Mouse (Mus musculus): Measurements from ENCODE around the gene Rnf216.
"Not testable (repeated sequence)": the region's sequence is repeated elsewhere in the genome, so short reads cannot be mapped to it uniquely, and the experiment has no call there.

Rnf216 gene

DNA sequence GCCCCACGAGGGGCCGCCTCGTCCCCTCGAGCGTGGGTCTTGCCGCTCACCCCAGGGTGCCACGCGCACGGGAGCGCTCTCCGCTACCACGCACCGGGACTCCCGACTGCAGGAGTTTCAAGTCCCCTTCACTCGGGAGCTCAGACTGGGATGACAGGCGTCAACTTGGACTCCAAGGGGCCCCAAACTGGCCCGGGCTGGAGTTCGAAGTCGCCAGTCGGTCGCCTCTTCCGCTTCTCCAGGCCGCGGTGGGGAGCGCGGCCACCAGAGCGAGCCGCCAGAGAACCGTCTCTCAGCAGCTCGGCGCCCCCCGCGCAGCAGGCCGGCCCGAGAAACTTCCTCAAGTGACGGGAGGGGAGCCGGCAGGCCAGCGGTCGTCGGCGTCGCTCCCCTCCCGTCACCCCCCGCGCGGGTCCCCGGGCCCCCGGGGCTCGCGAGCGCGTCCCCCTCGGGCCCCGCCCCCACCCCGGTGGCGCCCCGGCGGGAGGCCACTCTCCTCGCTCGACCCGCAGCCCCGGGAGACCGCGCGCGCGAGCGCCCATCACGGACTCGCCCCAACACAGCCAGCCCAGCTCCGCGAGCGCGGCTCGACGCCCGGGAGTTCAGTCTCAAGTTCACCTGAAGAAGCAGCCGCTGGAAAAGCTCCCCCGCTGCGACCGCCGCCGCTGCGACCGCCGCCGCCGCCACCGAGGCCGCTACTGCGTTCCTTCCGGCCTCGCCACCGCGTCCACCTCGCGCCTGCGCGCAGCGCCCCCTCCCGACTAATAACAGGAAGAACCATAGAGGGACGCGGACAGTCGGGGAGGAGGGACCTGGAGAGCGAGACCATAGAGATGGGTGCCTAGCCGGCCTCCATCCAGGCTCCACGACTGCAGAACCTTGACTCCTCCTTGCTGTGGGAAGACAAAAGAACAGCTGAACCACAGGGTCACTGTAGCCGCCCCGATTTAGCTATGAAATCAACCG lies at the start of gene Rnf216:
Gene Rnf216, minus strand, starts transcription at position 714 of the 966 bp plus-strand sequence.
- in situ Hi-C loops (cut with MboI; ENCODE audit: unreplicated experiment in 2 of 2) = loop anchor here (10.0 to 25.0 kb wide), 2 partner anchors 1650 to 1652 kb away; partner anchors contain the start of genes Tmem130 (in 2 of the 2) and Trrap (in 2 of the 2)

DNA sequence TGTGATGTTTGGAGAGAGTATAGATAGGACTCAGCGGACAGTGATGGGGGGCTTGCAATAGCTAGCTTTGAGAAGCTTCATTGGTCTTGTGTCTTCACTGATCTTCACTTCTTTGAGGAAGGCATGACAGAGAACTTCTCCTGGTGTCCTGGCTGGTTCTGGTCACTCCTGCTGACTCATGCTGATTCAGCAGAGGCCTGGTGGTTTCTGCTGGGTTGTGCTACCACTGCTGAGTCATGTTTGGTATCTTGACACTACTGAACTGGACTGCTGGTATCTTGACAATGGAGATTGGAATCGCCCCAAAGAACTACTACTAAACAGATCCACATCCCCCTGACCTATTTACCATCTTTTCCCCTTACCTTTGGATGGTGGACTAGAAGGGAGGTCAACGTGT lies 42.7 kb upstream of the Rnf216 start:
- in situ Hi-C loops (cut with MboI; ENCODE audit: unreplicated experiment in 2 of 2) = no loop called here

DNA sequence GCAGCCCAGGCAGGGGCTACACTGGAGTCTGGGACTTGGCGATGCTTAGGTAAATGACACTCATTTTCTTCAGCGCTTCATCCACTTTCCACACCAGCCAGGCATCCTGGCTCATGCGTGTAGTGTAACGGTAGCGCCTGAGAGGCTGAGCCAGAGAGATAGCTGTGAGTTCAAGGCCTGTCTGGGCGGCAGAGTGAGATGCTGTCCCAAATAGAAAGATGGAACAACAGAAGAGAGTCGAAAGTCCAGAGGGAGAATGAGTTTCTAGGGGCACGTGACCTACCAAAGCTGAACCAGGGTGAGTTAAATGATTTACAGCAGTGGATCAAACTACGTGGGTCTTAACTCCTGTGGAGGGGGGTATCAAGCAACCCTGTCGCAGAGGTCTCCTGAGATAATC lies 41.0 kb upstream of the Rnf216 start:
- in situ Hi-C loops (cut with MboI; ENCODE audit: unreplicated experiment in 2 of 2) = no loop called here

DNA sequence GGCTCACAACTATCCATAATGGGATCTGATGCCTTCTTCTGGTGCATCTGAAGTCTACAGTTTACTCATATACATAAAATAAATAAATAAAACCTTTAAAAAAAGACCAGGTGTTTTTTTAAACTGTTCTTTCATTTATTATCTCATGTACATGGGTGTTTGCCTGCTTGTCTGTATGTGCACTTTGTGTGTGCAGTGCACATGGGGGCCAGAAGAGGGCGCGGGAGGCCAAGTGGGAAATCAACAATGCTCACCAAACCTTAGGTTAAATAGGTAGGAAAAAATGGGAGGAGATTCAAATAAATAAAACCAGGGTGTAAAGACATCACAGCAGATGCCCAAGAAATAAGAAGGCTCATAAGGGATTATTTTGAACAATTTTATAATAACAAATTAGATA lies 37.2 kb upstream of the Rnf216 start:
- in situ Hi-C loops (cut with MboI; ENCODE audit: unreplicated experiment in 2 of 2) = no loop called here

DNA sequence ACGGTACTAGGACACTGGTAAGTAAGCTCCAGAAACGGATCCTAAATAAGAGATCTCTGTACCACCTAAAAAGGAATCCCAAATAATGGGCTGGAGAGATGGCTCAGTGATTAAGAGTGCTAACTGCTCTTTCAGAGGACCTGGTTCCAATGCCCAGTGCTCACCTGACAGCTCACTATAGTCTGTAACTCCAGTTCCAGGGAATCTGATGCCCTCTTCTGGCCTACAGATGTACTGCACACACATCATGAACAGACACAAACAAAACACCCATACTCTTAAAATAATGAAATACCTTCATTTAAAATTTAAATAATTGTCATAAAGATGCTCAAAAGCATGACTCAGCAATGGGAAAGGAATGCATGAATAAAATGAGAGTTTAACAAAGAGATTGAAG lies 36.7 kb upstream of the Rnf216 start:
- in situ Hi-C loops (cut with MboI; ENCODE audit: unreplicated experiment in 2 of 2) = no loop called here

DNA sequence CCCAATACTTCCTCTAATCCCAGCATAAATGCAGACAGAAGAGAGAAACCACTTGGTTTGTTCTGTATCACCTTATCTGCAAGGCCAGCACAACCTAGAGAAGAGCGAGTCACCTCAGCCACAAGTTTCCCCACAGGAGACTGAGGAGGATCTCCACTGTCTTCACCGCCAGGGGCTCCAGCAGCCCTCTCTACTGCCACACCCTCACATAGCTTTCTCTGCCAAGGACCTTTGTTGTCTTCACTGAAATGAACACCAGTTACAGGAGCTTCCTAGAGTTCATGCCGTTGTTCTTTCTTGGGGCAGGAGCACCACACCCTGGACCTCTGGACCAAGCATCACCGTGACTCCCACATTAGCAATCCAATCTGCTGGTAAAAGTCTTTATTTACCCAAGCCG lies 35.9 kb upstream of the Rnf216 start:
- in situ Hi-C loops (cut with MboI; ENCODE audit: unreplicated experiment in 2 of 2) = no loop called here

DNA sequence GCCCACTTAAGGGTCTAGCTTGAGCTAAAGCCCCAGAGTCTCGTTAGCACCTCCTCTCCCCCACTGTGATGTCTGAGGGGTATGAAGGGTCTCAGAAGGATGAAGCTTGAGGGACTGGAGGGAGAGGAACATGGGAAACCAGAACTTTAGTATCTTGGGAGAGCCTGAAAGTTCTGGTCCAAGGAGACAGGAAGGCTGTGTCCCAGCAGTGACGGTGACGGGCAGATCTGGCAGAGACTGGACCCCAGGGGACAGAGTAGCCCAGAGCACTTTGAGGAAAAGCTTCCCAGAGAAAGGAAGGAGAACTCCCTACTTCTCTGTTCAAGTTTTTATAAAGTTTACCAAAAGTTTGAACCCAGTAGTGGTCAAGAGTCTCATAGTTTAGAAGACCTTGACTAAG lies 34.7 kb upstream of the Rnf216 start, which contains the start of gene Olfr718-ps1:
Gene Olfr718-ps1, minus strand, starts transcription at position 101 of the 400 bp plus-strand sequence.
- in situ Hi-C loops (cut with MboI; ENCODE audit: unreplicated experiment in 2 of 2) = no loop called here

DNA sequence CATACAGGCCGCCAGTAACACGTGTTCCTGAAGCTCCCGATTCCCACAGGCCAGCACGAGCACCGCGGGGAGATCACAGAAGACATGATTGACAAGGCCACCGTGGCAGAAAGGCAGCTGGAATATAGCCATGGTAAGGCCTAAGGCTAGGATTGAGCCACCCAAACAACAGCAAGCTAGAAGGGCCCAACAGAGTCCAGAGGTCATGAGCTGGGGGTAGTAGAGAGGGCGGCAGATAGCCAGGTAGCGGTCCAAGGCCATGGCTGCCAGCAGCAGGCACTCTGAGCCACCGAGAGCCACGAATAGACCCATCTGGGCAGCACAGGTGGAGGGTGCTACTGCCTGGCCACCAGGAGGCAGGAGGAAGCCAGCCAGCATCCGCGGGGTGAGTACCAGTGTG lies 24.8 kb upstream of the Rnf216 start:
- in situ Hi-C loops (cut with MboI; ENCODE audit: unreplicated experiment in 2 of 2) = no loop called here

DNA sequence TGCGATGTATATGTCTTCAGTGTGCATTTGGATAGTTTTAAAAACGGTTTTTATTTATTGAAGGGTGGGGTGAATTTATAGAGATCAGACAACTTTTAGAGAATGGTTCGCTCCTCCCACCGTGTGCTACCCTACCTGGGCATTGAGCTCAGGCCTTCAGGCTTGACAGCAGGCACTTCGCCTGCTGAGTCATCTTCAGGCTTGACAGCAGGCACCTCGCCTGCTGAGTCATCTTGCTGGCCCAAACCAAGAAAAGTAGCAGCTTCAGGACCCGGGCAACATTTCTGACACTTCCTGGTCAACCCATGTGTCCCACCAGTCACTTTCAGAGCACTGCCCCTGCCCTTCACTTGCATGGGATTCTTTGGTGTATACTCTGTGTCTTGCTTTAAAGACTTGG lies 22.2 kb upstream of the Rnf216 start:
- in situ Hi-C loops (cut with MboI; ENCODE audit: unreplicated experiment in 2 of 2) = no loop called here

DNA sequence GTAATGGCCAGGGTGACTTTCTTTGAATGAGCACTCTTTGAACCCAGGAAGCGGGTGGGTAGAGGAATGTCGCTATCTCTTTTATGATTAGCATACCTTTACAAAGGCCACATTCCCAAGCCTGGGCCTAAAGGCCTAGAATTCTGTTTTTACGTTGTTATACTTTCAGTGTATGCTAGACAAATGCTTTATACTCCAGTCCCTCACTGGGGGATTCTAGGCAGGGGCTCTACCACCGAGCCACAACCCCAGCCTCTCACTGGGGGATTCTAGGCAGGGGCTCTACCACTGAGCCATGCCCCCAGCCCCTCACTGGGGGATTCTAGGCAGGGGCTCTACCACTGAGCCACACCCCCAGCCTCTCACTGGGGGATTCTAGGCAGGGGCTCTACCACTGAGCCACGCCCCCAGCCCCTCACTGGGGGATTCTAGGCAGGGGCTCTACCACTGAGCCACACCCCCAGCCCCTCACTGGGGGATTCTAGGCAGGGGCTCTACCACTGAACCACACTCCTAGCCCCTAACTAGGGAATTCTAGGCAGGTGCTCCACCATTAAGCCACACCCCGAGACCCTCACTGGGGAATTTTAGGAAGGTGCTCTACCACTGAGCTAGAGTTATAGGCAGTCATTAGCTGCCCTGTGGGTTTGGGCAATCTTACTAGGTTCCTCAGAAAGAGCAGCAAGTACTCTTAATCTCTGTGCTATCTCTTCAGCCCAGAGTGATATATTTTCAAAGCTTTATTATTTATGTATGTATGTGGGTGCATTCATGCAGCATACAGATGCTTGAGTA lies 21.6 kb upstream of the Rnf216 start:
- in situ Hi-C loops (cut with MboI; ENCODE audit: unreplicated experiment in 2 of 2) = not testable (repeated sequence)

DNA sequence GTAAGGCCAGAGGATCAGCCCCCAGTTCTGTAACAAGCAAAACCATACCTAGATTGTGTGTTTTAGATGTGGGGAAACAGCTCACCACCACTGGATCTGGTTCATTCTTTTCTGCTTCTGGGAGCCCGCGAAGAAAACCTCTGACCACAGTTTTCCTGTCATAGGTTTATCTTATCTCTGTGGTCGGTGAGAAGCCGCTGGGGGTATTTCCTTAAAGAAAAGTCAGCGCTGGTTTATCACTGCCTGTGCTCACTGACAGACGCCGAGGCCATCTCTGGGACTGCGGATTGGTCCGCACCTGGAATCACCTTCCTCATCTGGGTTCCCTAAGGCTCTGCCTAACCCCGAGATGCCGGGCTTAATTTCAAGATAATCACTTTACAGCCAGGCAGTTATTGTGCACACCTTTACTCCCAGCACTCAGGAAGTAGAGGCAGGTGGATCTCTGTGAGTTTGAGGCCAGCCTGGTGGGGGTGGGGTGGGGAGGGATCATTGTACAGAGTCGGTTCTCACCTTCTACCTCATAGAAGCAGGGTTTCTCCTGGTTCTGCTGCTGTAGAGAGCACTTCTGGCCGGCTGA lies 20.2 kb upstream of the Rnf216 start:
- in situ Hi-C loops (cut with MboI; ENCODE audit: unreplicated experiment in 2 of 2) = no loop called here

DNA sequence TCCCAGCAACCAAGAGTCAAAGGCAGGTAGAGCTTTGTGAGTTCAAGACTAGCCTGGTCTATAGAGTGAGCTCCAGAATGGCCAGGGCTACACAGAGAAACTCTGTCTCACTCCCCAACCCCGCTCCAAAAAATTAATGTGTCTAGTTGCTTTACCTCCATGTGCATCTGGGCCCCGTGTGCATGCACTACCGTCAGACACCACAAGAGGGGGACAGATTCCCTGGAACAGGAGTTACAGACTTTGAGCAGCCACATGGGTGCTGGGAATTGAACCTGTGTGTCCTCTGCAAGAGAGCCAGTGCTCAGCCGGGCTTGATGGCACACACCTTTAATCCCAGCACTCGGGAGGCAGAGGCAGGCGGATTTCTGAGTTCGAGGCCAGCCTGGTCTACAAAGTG lies 17.5 kb upstream of the Rnf216 start:
- in situ Hi-C loops (cut with MboI; ENCODE audit: unreplicated experiment in 2 of 2) = no loop called here

DNA sequence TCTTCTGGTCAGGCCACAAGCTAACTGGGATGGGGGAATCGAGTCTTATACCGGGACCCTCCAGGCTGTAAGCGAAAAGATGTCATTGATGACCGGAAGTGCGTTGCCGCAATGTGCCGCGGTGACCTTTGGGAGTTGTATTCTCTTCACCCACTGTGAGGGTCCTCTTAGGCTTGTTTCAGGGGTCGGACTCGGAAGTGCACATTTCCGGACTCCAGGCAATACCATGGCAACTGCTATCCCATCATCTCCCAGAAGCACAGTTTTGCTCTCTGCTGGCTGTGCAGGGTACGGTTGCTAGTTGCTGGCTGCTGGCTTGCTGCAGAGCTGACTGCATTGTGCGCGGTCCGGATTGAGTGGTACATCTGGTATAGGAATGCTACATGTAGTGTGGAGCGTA lies 16.3 kb upstream of the Rnf216 start:
- in situ Hi-C loops (cut with MboI; ENCODE audit: unreplicated experiment in 2 of 2) = no loop called here

DNA sequence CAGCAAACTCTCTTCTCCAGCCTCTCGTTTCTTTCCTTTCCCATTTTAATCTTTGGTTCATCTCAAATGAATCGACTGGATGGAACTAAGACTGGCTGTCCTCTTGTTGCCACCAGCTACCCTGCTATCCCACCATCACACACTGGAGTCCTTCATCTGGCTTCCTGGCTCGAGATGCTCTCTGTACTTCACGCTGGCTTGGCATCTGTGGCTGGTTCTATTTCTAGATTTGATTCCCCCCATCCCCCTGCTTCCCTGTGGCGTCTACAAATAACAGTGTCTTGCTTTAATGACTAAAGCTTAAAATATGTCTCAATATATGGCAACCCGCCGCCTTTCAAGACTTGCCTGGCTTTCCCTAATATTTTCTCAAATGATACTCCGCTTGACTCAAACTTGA lies 15.0 kb upstream of the Rnf216 start:
- in situ Hi-C loops (cut with MboI; ENCODE audit: unreplicated experiment in 2 of 2) = no loop called here

DNA sequence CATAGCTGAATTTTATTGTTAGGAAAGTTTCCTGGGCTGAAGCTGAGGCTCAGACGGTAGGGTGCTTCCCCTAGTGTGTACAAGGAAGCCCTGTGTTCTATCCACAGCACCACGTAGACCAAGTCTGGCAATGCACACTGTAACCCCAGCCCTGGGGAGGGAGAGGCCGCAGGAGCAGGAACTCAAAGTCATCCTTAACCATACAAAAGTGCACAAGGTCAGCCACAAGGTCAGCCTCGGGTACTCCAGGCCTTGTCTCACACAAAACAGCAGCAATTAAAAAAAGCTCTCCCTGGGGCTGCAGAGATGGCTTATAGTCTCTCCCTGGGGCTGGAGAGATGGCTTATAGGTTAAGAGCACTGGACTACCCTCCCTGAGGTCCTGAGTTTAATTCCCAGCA lies 14.1 kb upstream of the Rnf216 start:
- in situ Hi-C loops (cut with MboI; ENCODE audit: unreplicated experiment in 2 of 2) = no loop called here

DNA sequence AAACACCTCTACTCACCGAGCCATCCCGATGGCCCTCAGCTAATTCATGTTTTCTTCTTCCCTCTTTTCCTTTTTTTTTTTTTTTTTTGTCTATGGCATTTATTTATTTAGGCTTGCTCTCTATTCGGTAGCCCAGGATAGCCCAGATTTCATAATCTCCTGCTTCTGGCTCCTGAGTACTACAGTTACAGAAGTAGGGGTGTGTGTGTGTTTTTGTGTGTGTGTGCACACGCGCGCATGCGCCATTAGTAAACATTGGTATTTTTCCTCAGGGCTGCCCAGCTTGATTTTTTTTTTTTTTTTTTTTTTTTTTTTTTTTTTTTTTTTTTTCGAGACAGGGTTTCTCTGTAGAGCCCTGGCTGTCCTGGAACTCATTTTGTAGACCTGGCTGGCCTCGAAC lies 13.3 kb upstream of the Rnf216 start:
- in situ Hi-C loops (cut with MboI; ENCODE audit: unreplicated experiment in 2 of 2) = no loop called here

DNA sequence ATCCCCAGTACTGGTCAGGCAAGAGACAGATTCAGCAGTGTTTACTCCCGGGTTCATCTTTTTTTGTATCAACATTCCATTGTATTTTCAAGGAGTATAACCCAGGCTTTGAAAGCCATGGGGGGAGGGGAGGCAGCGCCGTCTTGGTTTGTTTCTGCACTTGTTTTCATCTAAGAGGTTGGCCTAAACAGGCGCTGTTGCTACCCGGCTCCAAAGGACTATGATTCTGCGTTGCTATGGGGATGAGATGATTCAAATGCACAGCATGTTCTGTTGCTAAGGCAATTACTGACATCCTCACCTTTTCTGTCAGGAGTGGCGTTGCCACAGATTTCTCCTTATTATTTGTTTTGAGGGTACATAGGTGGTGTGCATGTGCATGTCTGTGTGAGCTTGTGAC lies 12.8 kb upstream of the Rnf216 start:
- in situ Hi-C loops (cut with MboI; ENCODE audit: unreplicated experiment in 2 of 2) = no loop called here

DNA sequence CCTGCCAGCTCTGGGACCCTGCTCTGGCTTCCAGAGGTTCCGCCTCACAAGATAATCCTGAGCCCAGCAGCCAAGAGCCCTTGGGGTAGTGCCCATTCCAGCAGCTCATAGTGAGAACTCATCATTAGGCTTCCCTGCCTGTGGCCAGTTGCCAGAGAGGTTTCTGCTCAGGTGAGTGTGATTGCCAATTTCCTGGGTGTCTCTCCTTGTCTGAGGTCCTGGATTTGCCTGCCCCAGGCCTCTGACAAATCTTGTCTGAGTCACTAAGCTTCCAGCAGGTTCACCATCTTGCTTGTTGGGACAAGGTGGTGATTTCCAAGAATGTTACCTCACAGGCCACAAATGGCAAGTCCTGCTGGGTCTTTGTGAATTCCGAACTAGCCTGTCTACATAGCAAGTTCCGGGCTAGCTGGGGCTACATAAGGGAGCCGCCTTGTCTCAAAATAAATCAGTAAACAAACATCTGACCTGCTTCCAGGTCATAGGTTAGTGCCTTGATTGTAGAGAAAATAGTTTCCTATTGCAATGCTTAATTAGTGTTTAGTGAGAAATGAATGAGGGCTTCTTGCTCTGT lies 12.1 kb upstream of the Rnf216 start:
- in situ Hi-C loops (cut with MboI; ENCODE audit: unreplicated experiment in 2 of 2) = loop anchor here in 1 of 2 experiments (25.0 kb wide), 1 partner anchor 1637 kb away; the partner anchor contains the start of genes Tmem130 and Trrap

DNA sequence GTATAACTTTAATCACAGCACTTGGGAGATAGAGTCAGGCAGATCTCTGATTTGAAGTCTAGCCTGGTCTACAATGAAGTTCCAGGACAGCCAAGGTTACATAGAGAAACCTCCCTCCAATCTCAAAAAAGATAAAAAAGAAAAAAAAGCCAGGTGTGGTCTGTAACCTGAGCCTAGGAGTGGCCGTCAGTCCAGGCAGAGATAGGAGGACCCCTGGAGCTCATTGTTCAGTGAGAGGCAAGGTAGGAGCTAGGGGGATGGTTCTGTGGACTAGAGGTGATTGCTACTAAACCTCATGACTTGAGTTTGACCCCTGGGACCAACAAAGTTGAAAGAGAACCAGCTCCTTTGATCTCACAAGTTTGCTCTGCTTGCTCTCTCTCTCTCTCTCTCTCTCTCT lies 9.9 kb upstream of the Rnf216 start:
- in situ Hi-C loops (cut with MboI; ENCODE audit: unreplicated experiment in 2 of 2) = loop anchor here in 1 of 2 experiments (25.0 kb wide), 1 partner anchor 1640 kb away; the partner anchor contains the start of genes Tmem130 and Trrap

DNA sequence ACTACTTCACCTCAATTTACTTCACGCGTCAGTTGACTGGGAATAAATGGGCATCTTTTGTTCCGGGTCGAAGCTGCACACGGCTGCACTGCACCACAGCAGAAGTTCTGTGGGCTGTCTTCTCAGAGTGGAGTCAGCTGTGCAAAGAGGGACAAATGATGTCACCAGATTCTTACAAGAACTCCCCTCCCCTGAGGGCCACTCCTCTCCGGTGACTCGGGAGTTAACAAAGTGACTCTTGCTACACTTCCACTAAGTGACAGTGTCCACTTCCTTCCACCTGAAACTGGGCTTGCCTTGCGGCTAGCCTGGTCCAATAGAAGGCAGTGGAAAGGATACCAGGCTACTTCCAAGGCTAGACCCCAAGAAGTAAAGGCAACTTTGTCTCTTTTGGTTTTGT lies 9.3 kb upstream of the Rnf216 start:
- in situ Hi-C loops (cut with MboI; ENCODE audit: unreplicated experiment in 2 of 2) = loop anchor here in 1 of 2 experiments (25.0 kb wide), 1 partner anchor 1640 kb away; the partner anchor contains the start of genes Tmem130 and Trrap

Measured in v-Abl transformed pro-B cells (cell line).